Mouse (Mus musculus) kidney, postnatal 4 days (tissue): ENCODE data around the gene Samd4.
A peak's percentile ranks its signal among the peaks of the same experiment; 100 is the strongest.

ENCODE experiments used
- DNase-seq, 2 experiments: peaks; one replicate each; pipeline ENCODE4 v3.0.0; 2021; ENCODE audit warnings: mixed read lengths in 2 of 2

Samd4 gene

GRCm38 (mm10) chr14:47116062-47116762 lies 233.6 kb downstream of the Samd4 start:
- no peak for DNase-seq

GRCm38 (mm10) chr14:47117522-47117921 lies 234.9 kb downstream of the Samd4 start:
- DNase-seq = peak; percentile 19 to 45

DNA sequence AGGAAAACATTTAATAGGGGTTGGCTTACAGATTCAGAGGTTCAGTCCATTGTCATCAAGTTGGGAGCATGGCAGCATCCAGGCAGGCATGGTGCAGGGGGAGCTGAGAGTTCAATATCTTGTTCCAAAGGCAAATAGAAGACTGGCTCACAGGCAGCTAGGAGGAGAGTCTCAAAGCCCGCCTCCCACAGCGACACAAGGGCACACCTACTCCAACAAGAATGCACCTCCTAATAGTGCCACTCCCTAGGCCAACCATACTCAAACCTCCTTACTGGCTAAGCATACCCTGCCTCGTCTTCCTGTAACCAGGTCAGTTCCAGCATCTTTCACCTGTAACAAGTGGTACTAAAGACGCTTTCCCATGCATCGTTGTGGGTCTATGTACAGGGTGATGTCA lies 245.3 kb downstream of the Samd4 start:
- DNase-seq = no peak

- no peak for DNase-seq
Measured at GRCm38 (mm10) chr14:47133948-47134347, 251.3 kb downstream of the Samd4 start.

- DNase-seq = peak in 1 of 2 experiments; percentile 14
Measured at GRCm38 (mm10) chr14:47136637-47137036, 254.0 kb downstream of the Samd4 start.

- DNase-seq = no peak
Measured at GRCm38 (mm10) chr14:47138853-47139252, 256.2 kb downstream of the Samd4 start.

DNA sequence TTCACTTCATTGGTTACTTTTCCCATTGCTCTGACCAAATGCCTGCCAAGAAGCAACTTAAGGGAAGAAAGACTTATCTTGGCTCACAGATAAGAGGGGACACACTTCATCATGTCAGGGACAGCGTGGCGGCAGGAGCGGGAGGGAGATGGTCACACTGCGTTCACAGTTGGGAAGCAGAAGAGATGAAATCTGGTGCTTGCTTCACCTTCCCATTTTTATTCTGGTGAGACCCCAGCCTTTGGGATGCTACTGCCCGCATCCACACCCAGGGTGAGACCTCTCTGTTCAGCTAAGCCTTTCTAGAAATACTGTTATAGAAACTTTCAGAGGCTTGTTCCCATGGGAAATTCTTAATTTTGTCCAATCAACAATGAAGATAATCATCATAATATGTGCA lies 261.7 kb downstream of the Samd4 start:
- no peak for DNase-seq

- DNase-seq = no peak
Measured at GRCm38 (mm10) chr14:47151306-47151705, 268.7 kb downstream of the Samd4 start.

DNA sequence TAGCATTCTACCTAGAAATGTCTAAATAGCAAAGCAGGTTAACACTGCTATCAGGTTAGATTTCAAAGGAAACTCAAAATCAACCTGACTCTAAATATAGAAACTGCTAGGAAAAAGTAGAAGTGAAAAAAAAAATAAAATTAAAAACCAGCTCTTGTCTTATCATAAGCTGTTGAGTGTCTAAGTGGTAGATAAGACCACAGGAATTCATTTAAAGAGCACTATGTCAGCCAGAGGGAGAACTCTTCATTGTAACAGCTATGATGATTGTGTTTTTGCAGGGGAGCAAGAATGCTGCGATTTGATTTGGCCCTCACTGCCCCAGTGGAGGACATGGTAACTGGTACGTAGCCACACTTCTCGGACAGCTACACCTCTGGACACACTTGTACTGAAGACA lies 271.6 kb downstream of the Samd4 start:
- no peak for DNase-seq
